ENCODE assay signal across 24 mouse cellular contexts in the genomic region with DNA sequence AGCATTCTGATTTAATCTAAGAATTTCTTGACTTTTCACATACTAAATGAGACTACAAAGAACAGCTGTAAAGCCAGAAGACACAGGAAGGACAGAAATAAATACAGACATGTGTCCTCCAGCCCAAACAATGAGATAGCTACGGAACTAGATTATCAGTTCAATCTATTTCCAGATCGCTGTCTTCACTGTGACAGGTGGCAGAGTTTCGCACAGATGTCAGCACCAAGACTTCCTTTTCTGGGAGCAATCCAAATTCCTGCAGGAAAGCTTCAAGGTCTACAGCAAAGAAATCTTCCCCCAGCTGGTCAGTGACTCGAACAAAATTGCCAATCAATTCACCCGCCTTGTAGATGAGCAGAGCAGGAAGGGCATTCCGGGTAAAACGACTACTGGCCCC. TPM values are rescaled to one million over a fixed set of nuclear protein-coding genes. Genes with fewer than 3 reads are reported as not detected.
A peak's percentile ranks its signal among the peaks of the same experiment; 100 is the strongest.
DNase-seq lines count a peak whose midpoint lies in the region; ATAC-seq and TF ChIP-seq lines count a peak whose summit lies in the region.
"Had no signal": no experiment of that assay in that cellular context is flagged by ENCODE, and none has a peak within 500 bp of the region (broad histone marks: within the 10 kb centered on the region; RNA-seq: fewer than 3 reads in every experiment).

No protein-coding gene starts in this region.

- ATAC-seq in lung, postnatal 0 days, result no peak
- no peak for ATAC-seq in midbrain, embryonic 16.5 days
- no peak for ATAC-seq in megakaryocyte progenitor cell, adult 5-6 weeks (replicated peaks; ENCODE audit: poor library complexity)
- ATAC-seq: forebrain, embryonic 15.5 days; intestine, embryonic 16.5 days had no signal

- WGBS in lung, postnatal 0 days, result 70% methylated on average over 7 of the region's 7 CpGs
- 96% methylated on average over 7 of the region's 7 CpGs for WGBS in midbrain, embryonic 16.5 days

- H3K36me3 ChIP-seq in lung, postnatal 0 days (ENCODE audit: insufficient read depth, low read length), result peaks cover 31% of the 10 kb centered on the region; the same call in 1 of the 2 replicates
- H3K36me3 ChIP-seq in midbrain, embryonic 16.5 days (ENCODE audit: control insufficient read depth, insufficient read depth, low read length), result peaks cover 37% of the 10 kb centered on the region

- no peak overlapping the region for H3K27ac ChIP-seq in lung, postnatal 0 days (ENCODE audit: low read length)
- H3K27ac ChIP-seq in left cerebral cortex, adult 2 months, result peak overlapping the region; percentile 74
- H3K27ac ChIP-seq in midbrain, embryonic 16.5 days (ENCODE audit: low read length), result no peak overlapping the region
- H3K27ac ChIP-seq: embryonic facial prominence, embryonic 15.5 days; forebrain, embryonic 15.5 days; heart, embryonic 15.5 days; hindbrain, embryonic 12.5 days; liver, embryonic 14.5 days; macrophage had no signal

- no peaks in the 10 kb centered on the region for H3K27me3 ChIP-seq in lung, postnatal 0 days (replicated peaks; ENCODE audit: insufficient read depth, low read length)
- H3K27me3 ChIP-seq in midbrain, embryonic 16.5 days (ENCODE audit: control insufficient read depth, insufficient read depth, low read depth, low read length), result no peaks in the 10 kb centered on the region
- H3K27me3 ChIP-seq: embryonic facial prominence, embryonic 15.5 days; forebrain, embryonic 15.5 days; heart, embryonic 15.5 days; hindbrain, embryonic 12.5 days had no signal

- no peak for TF ChIP-seq CTCF in lung, postnatal 0 days (IDR thresholded peaks at IDR 0.05)
- no peak for TF ChIP-seq CTCF in left cerebral cortex, adult 2 months (IDR thresholded peaks at IDR 0.05)

- H3K9ac ChIP-seq in lung, postnatal 0 days (replicated peaks; ENCODE audit: low read depth), result no peak overlapping the region
- H3K9ac ChIP-seq in midbrain, embryonic 16.5 days (ENCODE audit: low read depth, low read length), result no peak overlapping the region
- H3K9ac ChIP-seq: embryonic facial prominence, embryonic 15.5 days; forebrain, embryonic 15.5 days; heart, embryonic 15.5 days; hindbrain, embryonic 12.5 days; liver, embryonic 14.5 days had no signal

- H3K4me2 ChIP-seq in lung, postnatal 0 days (replicated peaks; ENCODE audit: low read depth, low read length), result no peak overlapping the region
- H3K4me2 ChIP-seq in midbrain, embryonic 16.5 days (ENCODE audit: low read length), result no peak overlapping the region
- H3K4me2 ChIP-seq: embryonic facial prominence, embryonic 15.5 days; forebrain, embryonic 15.5 days; heart, embryonic 15.5 days; hindbrain, embryonic 12.5 days had no signal

- no peaks in the 10 kb centered on the region for H3K4me1 ChIP-seq in lung, postnatal 0 days (ENCODE audit: insufficient read depth, low read depth, low read length)
- H3K4me1 ChIP-seq in midbrain, embryonic 16.5 days (ENCODE audit: control insufficient read depth, insufficient read depth, low read length), result no peaks in the 10 kb centered on the region
- H3K4me1 ChIP-seq: embryonic facial prominence, embryonic 15.5 days; forebrain, embryonic 15.5 days; heart, embryonic 15.5 days; hindbrain, embryonic 12.5 days had no signal

- 0 out of 2 replicates have a peak, but pooled peaks have one; percentile 16 for TF ChIP-seq EP300 in lung, postnatal 0 days (IDR thresholded peaks at IDR 0.05)

- no peaks in the 10 kb centered on the region for H3K9me3 ChIP-seq in lung, postnatal 0 days (ENCODE audit: low read length)
- H3K9me3 ChIP-seq in midbrain, embryonic 16.5 days (replicated peaks; ENCODE audit: control insufficient read depth, low read length, poor library complexity, severe bottlenecking), result no peaks in the 10 kb centered on the region
- H3K9me3 ChIP-seq: embryonic facial prominence, embryonic 15.5 days; forebrain, embryonic 15.5 days; heart, embryonic 15.5 days; hindbrain, embryonic 12.5 days had no signal

- no peak overlapping the region for H3K4me3 ChIP-seq in lung, postnatal 0 days (ENCODE audit: low read depth, low read length)
- H3K4me3 ChIP-seq in left cerebral cortex, adult 2 months, result no peak overlapping the region
- H3K4me3 ChIP-seq in midbrain, embryonic 16.5 days (ENCODE audit: low read depth, low read length), result no peak overlapping the region
- H3K4me3 ChIP-seq: embryonic facial prominence, embryonic 15.5 days; forebrain, embryonic 15.5 days; heart, embryonic 15.5 days; hindbrain, embryonic 12.5 days had no signal

- intact Hi-C loops in left cerebral cortex, adult 2 months (cut with DNase I), result no loop called here

- peak; percentile 90 for DNase-seq in heart, adult 11 months
- DNase-seq in heart, adult 18-20 months, result no peak
- DNase-seq in lung, postnatal 0 days (ENCODE audit: low spot score), result no peak
- DNase-seq in lung, adult 18-20 months, result no peak
- no peak for DNase-seq in left cerebral cortex, adult 2 months (ENCODE audit: extremely low spot score in 1 of 2, low spot score in 2 of 2)
- DNase-seq: cerebellum, adult 11-12 months; midbrain, embryonic 14.5 days had no signal

RNA-seq across cellular contexts. Expression of a gene that starts 7.5 kb away (rescaled TPM):
- 10 to 100 TPM; 16.4 to 16.7 TPM for total RNA-seq in heart, adult 18-20 months (2021)
- 38.1 and 41.8 TPM in 2 replicates for polyA plus RNA-seq in lung, postnatal 0 days (2015; fragmentation: Nextera tagmentation; extraction: Ambion mirVana)
- total RNA-seq in left cerebral cortex, adult 2 months (2021), result 10 to 100 TPM; 25.3 TPM
- polyA plus RNA-seq in midbrain, embryonic 16.5 days (2015; fragmentation: Nextera tagmentation; extraction: Ambion mirVana), result 50.2 and 57.0 TPM in 2 replicates
- total RNA-seq in megakaryocyte progenitor cell, adult 5-6 weeks (2015), result 27.3 TPM in 2 replicates
- total RNA-seq in megakaryocyte progenitor cell, adult 5-6 weeks (2017), result 56.1 and 98.5 TPM in 2 replicates

RNA-seq across cellular contexts. Expression of a gene that starts 25.4 kb away (rescaled TPM):
- total RNA-seq in heart, adult 18-20 months (2021), result not detected
- polyA plus RNA-seq in lung, postnatal 0 days (2015; fragmentation: Nextera tagmentation; extraction: Ambion mirVana), result not detected in 2 replicates
- not detected for total RNA-seq in left cerebral cortex, adult 2 months (2021)
- polyA plus RNA-seq in midbrain, embryonic 16.5 days (2015; fragmentation: Nextera tagmentation; extraction: Ambion mirVana), result not detected in 2 replicates
- total RNA-seq in megakaryocyte progenitor cell, adult 5-6 weeks (2015), result not detected in 2 replicates
- not detected in 2 replicates for total RNA-seq in megakaryocyte progenitor cell, adult 5-6 weeks (2017)
- total RNA-seq: adrenal gland, postnatal 36 days; ES-E14; gastrocnemius, postnatal 4 days had no signal
- polyA plus RNA-seq: C2C12; forebrain, embryonic 15.5 days; heart, embryonic 15.5 days; hindbrain, embryonic 12.5 days; intestine, embryonic 16.5 days; limb, embryonic 11.5 days; liver, embryonic 14.5 days; macrophage; midbrain, embryonic 14.5 days; neural tube, embryonic 11.5 days; spleen, adult 2 months; urinary bladder, adult 2 months had no signal
